Mouse (Mus musculus): Measurements from ENCODE around the gene Scgb1b30. TPM values are rescaled to one million over a fixed set of nuclear protein-coding genes. Genes with fewer than 3 reads are reported as not detected.

The Scgb1b30 gene
- polyA plus RNA-seq, 1 experiment = not detected

DNA sequence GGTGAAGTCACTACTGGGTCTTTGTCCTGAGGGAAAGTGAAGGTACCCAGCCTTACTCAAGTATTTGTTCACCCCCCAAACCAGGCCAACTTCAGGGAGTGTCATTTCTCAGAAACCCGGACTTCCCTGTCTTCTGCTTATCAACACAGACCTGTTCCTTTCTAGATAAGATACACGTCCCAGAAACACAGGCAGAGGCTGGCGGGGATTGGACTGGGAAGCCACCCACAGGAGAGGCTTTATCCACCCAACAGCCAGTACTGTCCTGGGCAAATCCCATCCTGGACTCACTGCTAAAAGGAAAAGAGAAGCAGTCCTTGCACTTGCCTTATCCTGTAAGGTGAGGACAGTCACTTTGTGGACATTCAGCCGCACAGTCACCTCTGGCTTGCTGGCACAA is 52.0 kb downstream of the Scgb1b30 start:
- Histone ChIP-seq H3K4me3 (replicated peaks; ENCODE audit: control insufficient read depth, low read depth, low read length) (no peak overlapping the region), H3K27ac (ENCODE audit: control insufficient read depth, insufficient read depth, low read depth, low read length, poor library complexity) (no peak overlapping the region), H3K4me1 (ENCODE audit: control insufficient read depth, insufficient read depth, low read length) (no peaks in the 10 kb centered on the region)
- TF ChIP-seq CTCF (IDR thresholded peaks at IDR 0.05; ENCODE audit: control insufficient read depth, insufficient read depth, low read length) (no peak), POLR2A (IDR thresholded peaks at IDR 0.05; ENCODE audit: borderline replicate concordance, control insufficient read depth, low read depth, low read length) (no peak)
- 78% methylated on average over 4 of the region's 4 CpGs for WGBS

Other genes with a start within 250 kb of the Scgb1b30 start
- gene Scgb2b26, start 150.4 kb upstream of the Scgb1b30 start, polyA plus RNA-seq (2011; ENCODE audit: insufficient read depth, insufficient read length, low replicate concordance, missing spikeins) = not detected in 2 replicates
- gene Scgb2b27, start 81.5 kb upstream of the Scgb1b30 start, polyA plus RNA-seq (2011; ENCODE audit: insufficient read depth, insufficient read length, low replicate concordance, missing spikeins) = not detected in 2 replicates
- gene Scgb1b27, start 73.9 kb upstream of the Scgb1b30 start, polyA plus RNA-seq (2011; ENCODE audit: insufficient read depth, insufficient read length, low replicate concordance, missing spikeins) = not detected in 2 replicates
- 2.3 TPM in 1 of 2 replicates, not detected in the other for gene Wtip, start 37.8 kb downstream of the Scgb1b30 start, polyA plus RNA-seq (2011; ENCODE audit: insufficient read depth, insufficient read length, low replicate concordance, missing spikeins)
- gene Uba2, start 74.2 kb downstream of the Scgb1b30 start, polyA plus RNA-seq (2011; ENCODE audit: insufficient read depth, insufficient read length, low replicate concordance, missing spikeins) = 50.3 and 72.5 TPM in 2 replicates
- gene Pdcd2l, start 101.2 kb downstream of the Scgb1b30 start, polyA plus RNA-seq (2011; ENCODE audit: insufficient read depth, insufficient read length, low replicate concordance, missing spikeins) = 7.5 and 17.9 TPM in 2 replicates
- 155 and 306 TPM in 2 replicates for gene Gpi1, start 134.9 kb downstream of the Scgb1b30 start, polyA plus RNA-seq (2011; ENCODE audit: insufficient read depth, insufficient read length, low replicate concordance, missing spikeins)
- gene Gm6096, start 155.6 kb downstream of the Scgb1b30 start, polyA plus RNA-seq (2011; ENCODE audit: insufficient read depth, insufficient read length, low replicate concordance, missing spikeins) = not detected in 2 replicates
- gene 4931406P16Rik, start 218.1 kb downstream of the Scgb1b30 start, polyA plus RNA-seq (2011; ENCODE audit: insufficient read depth, insufficient read length, low replicate concordance, missing spikeins) = 6.0 and 13.3 TPM in 2 replicates

Measured in bone marrow, adult 2 months (tissue).